Mouse (Mus musculus) heart, adult 2 months (tissue): ENCODE data around the gene Prkci. TPM values are rescaled to one million over a fixed set of nuclear protein-coding genes. Genes with fewer than 3 reads are reported as not detected.

Experiments
- DNase-seq, 2 experiments: peaks; one replicate each; pipeline ENCODE4 v3.0.0; 2021
- H3K27ac ChIP-seq: fragments of 200-600 bp; 2 replicates; pipeline ENCODE4 v1.8.1; 2022
- H3K27me3 ChIP-seq: fragments of 200-500 bp; 2 replicates; pipeline ENCODE4 v1.6.1; 2012; ENCODE audit warnings: mild to moderate bottlenecking, low read length, inconsistent platforms, mixed read lengths; ENCODE audit not compliant: control insufficient read depth, insufficient read depth
- H3K36me3 ChIP-seq: fragments of 200-500 bp; 2 replicates; pipeline ENCODE4 v1.6.1; 2012; ENCODE audit warnings: low read length, inconsistent platforms; ENCODE audit not compliant: control insufficient read depth, insufficient read depth
- H3K4me1 ChIP-seq: fragments of 200-500 bp; 2 replicates; pipeline ENCODE4 v1.6.1; 2011; ENCODE audit warnings: low read length; ENCODE audit not compliant: control insufficient read depth, insufficient read depth
- H3K4me3 ChIP-seq: fragments of 200-600 bp; 2 replicates; pipeline ENCODE4 v1.8.1; 2022
- H3K79me2 ChIP-seq: fragments of 200-500 bp; replicated peaks from 2 replicates; pipeline ENCODE4 v1.6.1; 2012; ENCODE audit warnings: mild to moderate bottlenecking, inconsistent platforms, low read length, moderate library complexity, mixed read lengths; ENCODE audit not compliant: control insufficient read depth, insufficient read depth
- H3K9ac ChIP-seq: fragments of 200-500 bp; 2 replicates; pipeline ENCODE4 v1.6.1; 2012; ENCODE audit warnings: low read depth, mild to moderate bottlenecking, control low read depth, inconsistent platforms, low read length, mixed read lengths
- CTCF ChIP-seq: fragments of 200-600 bp; IDR thresholded peaks from 2 replicates; pipeline ENCODE4 v1.8.1; 2022; ENCODE audit warnings: antibody characterized with exemption, mild to moderate bottlenecking, moderate library complexity
- EP300 ChIP-seq: fragments of 200-500 bp; IDR thresholded peaks from 2 replicates; pipeline ENCODE4 v1.6.1; 2011; ENCODE audit warnings: low read depth, low read length, control low read depth; ENCODE audit not compliant: insufficient read depth
- POLR2A ChIP-seq: fragments of 200-500 bp; IDR thresholded peaks from 2 replicates; pipeline ENCODE4 v1.6.1; 2011; ENCODE audit warnings: mild to moderate bottlenecking, low read depth, low read length, control low read depth; ENCODE audit not compliant: insufficient read depth
- WGBS: fragments of 180-500 bp; shearing (Covaris S2); methylation state at CpG from one replicate; pipeline ENCODE4 v1.1.7; 2018; 5-methylcytosine and 5-hydroxymethylcytosine counted together
- intact Hi-C: fragments of 180-260 bp; cut with DNase I; formaldehyde crosslinking; loops from one replicate; pipeline ENCODE4 v1.15.1; 2025
- polyA plus RNA-seq: library from polyadenylated mRNA; depleted of rRNA; stranded (reverse); fragments of >200 nt; gene quantifications from 2 replicates; pipeline ENCODE4 v1.2.3, GENCODE M21; 2012
- total RNA-seq, 2 experiments: library from RNA; stranded (reverse); gene quantifications; 2 replicates each; pipeline ENCODE4 v1.2.3; 2021

The Prkci gene
- total and polyA plus RNA-seq, 3 experiments, result 6.4 to 13.7 (median 7.9) TPM

GRCm38 (mm10) chr3:30999401-31000017 lies 4.0 kb downstream of the Prkci start:
- 71% methylated on average over 10 of the region's 10 CpGs for WGBS
- peak overlapping the region; percentile 8; the same call in 1 of the 2 replicates for H3K27ac ChIP-seq
- no peak for DNase-seq
- H3K9ac ChIP-seq, result no peak overlapping the region
- TF ChIP-seq POLR2A, result no peak
- peaks cover 4% of the 10 kb centered on the region for H3K4me1 ChIP-seq
- intact Hi-C loops, result loop anchor here (5.0 kb wide), 1 partner anchor 58 kb away; no protein-coding TSS in a partner anchor
- no peak overlapping the region for H3K4me3 ChIP-seq
- H3K36me3 ChIP-seq, result peaks cover 2% of the 10 kb centered on the region; the same call in 1 of the 2 replicates
- H3K79me2 ChIP-seq, result peaks cover 8% of the 10 kb centered on the region
- no peaks in the 10 kb centered on the region for H3K27me3 ChIP-seq

DNA sequence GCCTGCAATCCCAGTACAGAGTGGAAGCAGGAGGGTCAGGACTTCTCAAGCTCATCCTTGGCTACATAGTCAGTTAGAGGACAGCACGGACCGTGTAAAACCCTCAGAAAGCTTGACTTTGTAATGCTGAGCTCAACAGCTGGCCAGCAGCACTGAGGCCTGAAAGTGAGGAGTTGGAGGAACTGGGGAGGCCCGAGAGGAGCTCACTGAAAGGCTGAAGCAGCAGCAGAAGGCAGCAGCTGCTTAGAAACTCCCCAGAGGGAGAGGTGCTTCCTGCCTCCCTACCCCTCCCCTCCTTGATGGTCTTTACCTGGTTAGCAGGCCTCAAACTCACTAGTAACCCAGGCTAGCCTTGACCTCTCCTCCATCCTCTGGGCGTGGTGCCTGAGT lies 4.5 kb downstream of the Prkci start:
- WGBS, result 26% methylated on average over 4 of the region's 4 CpGs
- intact Hi-C loops, result no loop called here
- H3K4me1 ChIP-seq, result peaks cover 4% of the 10 kb centered on the region
- peaks cover 2% of the 10 kb centered on the region; the same call in 1 of the 2 replicates for H3K36me3 ChIP-seq
- H3K4me3 ChIP-seq, result no peak overlapping the region
- peak overlapping the region; percentile 8; the same call in 1 of the 2 replicates for H3K27ac ChIP-seq
- DNase-seq, result peak; percentile 37 to 44
- TF ChIP-seq EP300 (no peak), CTCF (no peak), POLR2A (no peak)
- no peaks in the 10 kb centered on the region for H3K27me3 ChIP-seq
- peaks cover 8% of the 10 kb centered on the region for H3K79me2 ChIP-seq
- H3K9ac ChIP-seq, result no peak overlapping the region

- H3K79me2 ChIP-seq, result peaks cover 8% of the 10 kb centered on the region
- TF ChIP-seq CTCF (no peak), EP300 (no peak), POLR2A (no peak)
- H3K27me3 ChIP-seq, result no peaks in the 10 kb centered on the region
- H3K4me3 ChIP-seq, result no peak overlapping the region
- H3K27ac ChIP-seq, result no peak overlapping the region
- no peak overlapping the region for H3K9ac ChIP-seq
- intact Hi-C loops, result no loop called here
- no peak for DNase-seq
- 68% methylated on average over 3 of the region's 3 CpGs for whole genome bisulfite sequencing
- H3K36me3 ChIP-seq, result peaks cover 2% of the 10 kb centered on the region; the same call in 1 of the 2 replicates
- H3K4me1 ChIP-seq, result peaks cover 4% of the 10 kb centered on the region
These were observed 5.6 kb downstream of the Prkci start for GRCm38 (mm10) chr3:31001048-31001676.

- H3K27me3 ChIP-seq, result no peaks in the 10 kb centered on the region
- H3K4me3 ChIP-seq, result no peak overlapping the region
- WGBS, result 84% methylated on average over 6 of the region's 6 CpGs
- peaks cover 4% of the 10 kb centered on the region for H3K4me1 ChIP-seq
- intact Hi-C loops, result no loop called here
- H3K27ac ChIP-seq, result no peak overlapping the region
- peaks cover 12% of the 10 kb centered on the region for H3K79me2 ChIP-seq
- TF ChIP-seq EP300, result no peak
- TF ChIP-seq POLR2A, result no peak
- TF ChIP-seq CTCF, result no peak
- no peak overlapping the region for H3K9ac ChIP-seq
- no peak for DNase-seq
- H3K36me3 ChIP-seq, result no peaks in the 10 kb centered on the region
These were observed 9.0 kb downstream of the Prkci start for GRCm38 (mm10) chr3:31004320-31005209.

GRCm38 (mm10) chr3:31014374-31014773 lies 18.8 kb downstream of the Prkci start:
- TF ChIP-seq CTCF, result no peak
- TF ChIP-seq EP300, result no peak
- no peak for TF ChIP-seq POLR2A
- intact Hi-C loops, result no loop called here
- H3K9ac ChIP-seq, result no peak overlapping the region
- H3K79me2 ChIP-seq, result no peaks in the 10 kb centered on the region; the same call in 1 of the 2 replicates
- DNase-seq, result no peak
- 89% methylated on average over 2 of the region's 2 CpGs for WGBS
- H3K4me1 ChIP-seq, result peaks cover 6% of the 10 kb centered on the region
- H3K36me3 ChIP-seq, result no peaks in the 10 kb centered on the region
- no peak overlapping the region for H3K27ac ChIP-seq
- H3K27me3 ChIP-seq, result no peaks in the 10 kb centered on the region
- H3K4me3 ChIP-seq, result no peak overlapping the region
